Mouse (Mus musculus) liver, embryonic 11.5 days (tissue): ENCODE results near the gene Rapgef1. TPM values are rescaled to one million over a fixed set of nuclear protein-coding genes. Genes with fewer than 3 reads are reported as not detected.
A peak's percentile ranks its signal among the peaks of the same experiment; 100 is the strongest.

ENCODE experiments used
- ATAC-seq: fragments of 200-750 bp; cut with Nextera tagmentation; replicated peaks from 2 replicates; pipeline ENCODE4 v1.8.0; 2017; ENCODE audit warnings: moderate number of reproducible peaks, mild to moderate bottlenecking, moderate TSS enrichment, moderate library complexity; ENCODE audit not compliant: low FRiP score
- DNase-seq: peaks from one replicate; pipeline ENCODE4 v3.0.0-alpha.2; 2017; ENCODE audit warnings: low spot score
- H3K27ac ChIP-seq: fragments of 300-500 bp; sonication (generic); 2 replicates; pipeline ENCODE4 v1.5.1; 2014; ENCODE audit warnings: mild to moderate bottlenecking, low read depth, low read length, control low read depth
- H3K27me3 ChIP-seq: fragments of 300-500 bp; sonication (generic); replicated peaks from 2 replicates; pipeline ENCODE4 v1.6.1; 2014; ENCODE audit warnings: low read length, mixed read lengths; ENCODE audit not compliant: control insufficient read depth, insufficient read depth
- H3K36me3 ChIP-seq: fragments of 300-500 bp; sonication (generic); 2 replicates; pipeline ENCODE4 v1.6.1; 2014; ENCODE audit warnings: mild to moderate bottlenecking, low read length, moderate library complexity, mixed read lengths; ENCODE audit not compliant: control insufficient read depth, insufficient read depth
- H3K4me1 ChIP-seq: fragments of 300-500 bp; sonication (generic); replicated peaks from 2 replicates; pipeline ENCODE4 v1.6.1; 2014; ENCODE audit warnings: low read length, mixed read lengths; ENCODE audit not compliant: control insufficient read depth, insufficient read depth
- H3K4me2 ChIP-seq: fragments of 300-500 bp; sonication (generic); 2 replicates; pipeline ENCODE4 v1.6.1; 2014; ENCODE audit warnings: mild to moderate bottlenecking, control low read depth, moderate library complexity
- H3K4me3 ChIP-seq: fragments of 300-500 bp; sonication (generic); 2 replicates; pipeline ENCODE4 v1.5.1; 2014; ENCODE audit warnings: low read depth, low read length, control low read depth
- H3K9ac ChIP-seq: fragments of 300-500 bp; sonication (generic); 2 replicates; pipeline ENCODE4 v1.6.1; 2014; ENCODE audit warnings: low read depth, low read length, control low read depth
- H3K9me3 ChIP-seq: fragments of 300-500 bp; sonication (generic); 2 replicates; pipeline ENCODE4 v1.6.1; 2016; ENCODE audit warnings: low read length, inconsistent platforms, mixed read lengths; ENCODE audit not compliant: control insufficient read depth
- WGBS: fragments of 180-500 bp; shearing (Covaris S2); extraction: QIAGEN DNeasy Blood & Tissue Kit; methylation state at CpG from one replicate; pipeline ENCODE4 v1.1.7; 2014; 5-methylcytosine and 5-hydroxymethylcytosine counted together
- polyA plus RNA-seq: library from polyadenylated mRNA; unstranded; fragments of >200 nt; fragmentation: Nextera tagmentation; extraction: Ambion mirVana; gene quantifications from 2 replicates; pipeline ENCODE4 v1.2.1, GENCODE M21; 2014

Rapgef1 gene
- polyA plus RNA-seq, 1 experiment from 2014 or later: 16.5 TPM

DNA sequence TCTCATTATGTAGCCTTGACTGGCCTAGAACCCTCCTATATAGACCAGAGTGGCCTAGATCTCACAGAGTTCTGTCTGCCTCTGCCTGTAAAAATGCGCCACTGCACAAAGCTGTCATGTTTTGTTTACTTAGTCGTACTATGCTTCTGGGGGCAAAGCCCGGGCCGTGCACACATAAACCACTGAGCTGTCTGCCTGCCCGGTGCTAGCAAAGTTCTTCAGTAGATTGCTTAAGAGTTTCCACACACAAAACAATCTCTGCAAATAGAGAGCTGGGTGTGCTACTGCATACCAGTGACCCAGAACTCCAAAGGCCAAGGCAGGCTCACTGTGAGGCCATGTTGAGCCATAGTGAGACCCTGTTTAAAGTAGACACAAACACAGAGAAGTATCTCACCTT, 58.3 kb downstream of the Rapgef1 start:
- H3K9ac ChIP-seq: no peak overlapping the region
- 63% methylated on average over 5 of the region's 5 CpGs for WGBS
- no peak overlapping the region for H3K4me3 ChIP-seq
- no peaks in the 10 kb centered on the region for H3K36me3 ChIP-seq
- H3K27ac ChIP-seq: peak overlapping the region; percentile 45
- no peaks in the 10 kb centered on the region for H3K27me3 ChIP-seq
- no peak; the same call in 1 of the 2 replicates for ATAC-seq
- no peak overlapping the region for H3K4me2 ChIP-seq
- DNase-seq: no peak
- H3K9me3 ChIP-seq: no peaks in the 10 kb centered on the region
- peaks cover 23% of the 10 kb centered on the region for H3K4me1 ChIP-seq

DNA sequence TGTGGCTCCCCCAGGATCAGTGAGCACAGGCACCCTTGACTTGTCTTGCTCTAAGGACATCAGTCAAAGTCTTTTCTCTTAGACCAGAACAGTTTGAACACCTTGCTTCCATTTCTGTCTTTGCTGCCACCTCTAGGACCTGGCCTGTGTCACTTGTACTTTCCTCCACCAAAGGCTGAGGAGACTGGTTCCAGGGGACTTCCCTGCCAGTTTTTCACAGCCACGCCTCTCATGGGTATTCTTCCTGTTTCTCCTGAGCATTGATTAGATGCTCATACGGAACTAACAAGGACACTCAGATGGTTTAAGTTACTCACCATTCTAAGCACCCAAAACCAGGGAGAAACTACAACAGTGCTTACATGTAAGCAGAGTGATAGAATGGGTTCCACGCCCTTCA, 59.0 kb downstream of the Rapgef1 start:
- no peak overlapping the region for H3K4me3 ChIP-seq
- peaks cover 29% of the 10 kb centered on the region for H3K4me1 ChIP-seq
- H3K4me2 ChIP-seq: no peak overlapping the region
- no peaks in the 10 kb centered on the region for H3K9me3 ChIP-seq
- H3K27me3 ChIP-seq: no peaks in the 10 kb centered on the region
- H3K36me3 ChIP-seq: no peaks in the 10 kb centered on the region
- 64% methylated on average over 3 of the region's 3 CpGs for WGBS
- no peak overlapping the region for H3K9ac ChIP-seq
- ATAC-seq (no peak), DNase-seq (no peak)
- no peak overlapping the region for H3K27ac ChIP-seq

DNA sequence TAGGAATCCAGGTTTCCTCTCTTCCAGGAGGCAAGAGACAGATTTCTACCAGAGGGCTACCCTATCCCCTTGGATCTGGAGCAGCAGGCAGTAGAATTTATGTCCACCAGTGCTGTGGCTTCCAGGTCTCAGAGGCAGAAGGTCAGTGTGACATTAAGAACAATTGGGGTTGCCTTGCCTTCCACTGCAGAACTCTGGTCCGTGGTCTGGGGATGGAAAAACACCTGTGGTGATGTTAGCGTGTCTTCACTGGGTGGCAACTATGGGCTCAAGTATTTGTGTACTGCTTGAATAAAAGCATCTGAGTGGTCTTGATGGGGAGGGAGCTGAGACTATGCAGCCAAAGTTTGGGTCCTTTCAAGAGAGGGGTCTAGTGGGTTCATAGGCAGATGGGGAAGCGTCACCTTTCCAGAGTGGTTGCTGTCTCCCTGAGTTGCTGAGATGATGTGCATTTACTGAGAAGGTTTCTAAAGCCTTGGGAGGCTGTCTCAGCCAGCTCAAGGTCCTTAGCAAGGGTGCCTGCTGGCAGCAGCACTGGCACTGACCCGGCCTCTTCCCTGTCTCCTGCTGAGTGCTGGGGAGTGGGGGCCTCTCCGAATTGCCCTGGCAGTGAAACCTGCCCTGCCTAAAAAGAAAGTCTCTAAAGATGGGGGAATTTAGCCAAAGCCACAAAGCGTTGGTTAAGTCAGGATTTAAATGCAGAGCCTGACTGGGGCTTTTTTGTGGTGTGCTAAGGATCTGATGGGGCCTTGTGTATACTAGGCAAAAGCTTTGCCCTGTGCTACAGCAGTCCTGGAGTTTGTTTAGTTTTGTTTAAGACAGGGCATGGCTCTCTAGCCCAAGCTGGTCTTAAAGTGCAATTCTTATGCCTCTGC, 60.4 kb downstream of the Rapgef1 start:
- H3K27ac ChIP-seq: no peak overlapping the region
- ATAC-seq (no peak), DNase-seq (no peak)
- H3K4me2 ChIP-seq: no peak overlapping the region
- H3K36me3 ChIP-seq: no peaks in the 10 kb centered on the region
- 91% methylated on average over 6 of the region's 6 CpGs for WGBS
- no peak overlapping the region for H3K9ac ChIP-seq
- H3K27me3 ChIP-seq: no peaks in the 10 kb centered on the region
- H3K4me3 ChIP-seq: no peak overlapping the region
- H3K4me1 ChIP-seq: peaks cover 33% of the 10 kb centered on the region
- H3K9me3 ChIP-seq: no peaks in the 10 kb centered on the region

DNA sequence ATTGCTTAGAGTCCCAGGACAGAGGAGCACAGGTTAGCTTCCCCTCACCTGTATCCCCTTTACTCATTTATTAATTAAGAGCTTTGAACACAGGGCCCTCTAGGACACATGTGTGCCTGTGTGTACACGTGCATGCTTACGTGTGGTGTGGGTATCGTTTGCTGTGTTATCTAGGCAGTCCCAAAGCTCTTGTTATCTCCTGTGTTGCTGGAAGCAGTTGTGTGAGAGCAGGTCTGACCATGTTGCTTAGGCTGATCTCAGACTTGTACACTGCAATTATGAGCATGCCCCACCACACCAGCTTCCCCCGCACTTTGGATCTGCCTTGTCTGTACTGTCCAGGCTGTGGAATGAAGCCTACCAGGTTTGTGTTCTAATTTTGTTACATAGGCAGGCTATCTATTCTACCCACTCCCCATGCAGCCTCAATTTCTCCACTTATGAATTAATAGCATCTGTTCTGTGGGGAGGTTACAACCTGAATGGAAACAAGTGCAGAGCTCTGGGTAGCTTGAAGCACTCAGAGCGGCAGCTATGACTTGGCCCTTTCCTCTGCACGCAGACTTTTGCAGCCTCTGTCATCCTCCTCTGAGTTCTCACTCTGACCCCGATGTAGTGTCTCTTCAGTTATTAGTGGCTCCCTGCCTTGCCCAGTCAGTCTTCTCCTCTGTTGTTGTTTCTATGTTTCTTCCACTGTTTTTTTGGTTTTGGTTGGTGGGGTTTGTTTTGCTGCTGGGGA, 63.9 kb downstream of the Rapgef1 start:
- H3K9me3 ChIP-seq: no peaks in the 10 kb centered on the region
- no peaks in the 10 kb centered on the region for H3K27me3 ChIP-seq
- 0 out of 2 replicates have a peak overlapping the region, but pooled peaks have one; percentile 0 for H3K4me3 ChIP-seq
- DNase-seq (no peak), ATAC-seq (peak; percentile 98)
- no peak overlapping the region for H3K9ac ChIP-seq
- peaks cover 8% of the 10 kb centered on the region; the same call in 1 of the 2 replicates for H3K36me3 ChIP-seq
- H3K27ac ChIP-seq: peak overlapping the region; percentile 90
- 55% methylated on average over 7 of the region's 7 CpGs for WGBS
- H3K4me1 ChIP-seq: peaks cover 35% of the 10 kb centered on the region
- peak overlapping the region; percentile 31 for H3K4me2 ChIP-seq

DNA sequence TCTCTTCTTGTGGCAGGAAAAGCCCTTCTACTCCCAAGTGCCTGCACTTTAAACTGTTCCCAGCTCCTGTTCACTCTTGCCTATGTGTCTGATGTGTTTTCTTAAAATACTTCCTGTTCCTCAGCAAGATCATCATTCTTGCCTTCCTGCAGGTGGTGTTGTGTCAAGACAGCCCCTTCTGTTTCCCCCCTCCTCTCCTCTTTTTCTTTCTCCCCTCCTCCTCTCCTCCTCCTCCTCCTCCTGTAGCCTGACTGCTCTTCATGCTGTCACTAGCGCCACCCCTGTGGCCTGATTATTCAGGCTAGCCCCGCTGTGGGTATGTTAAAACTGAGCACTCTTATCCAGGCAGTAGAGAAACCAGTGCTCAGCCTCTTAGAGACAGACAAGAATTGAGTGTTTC, 65.0 kb downstream of the Rapgef1 start:
- Histone ChIP-seq H3K4me3 (no peak overlapping the region), H3K4me2 (no peak overlapping the region), H3K9ac (no peak overlapping the region), H3K9me3 (no peaks in the 10 kb centered on the region), H3K27me3 (no peaks in the 10 kb centered on the region), H3K27ac (peak overlapping the region; percentile 90), H3K4me1 (peaks cover 40% of the 10 kb centered on the region), H3K36me3 (peaks cover 8% of the 10 kb centered on the region; the same call in 1 of the 2 replicates)
- DNase-seq: no peak
- no peak for ATAC-seq
- 57% methylated on average over 2 of the region's 2 CpGs for WGBS

DNA sequence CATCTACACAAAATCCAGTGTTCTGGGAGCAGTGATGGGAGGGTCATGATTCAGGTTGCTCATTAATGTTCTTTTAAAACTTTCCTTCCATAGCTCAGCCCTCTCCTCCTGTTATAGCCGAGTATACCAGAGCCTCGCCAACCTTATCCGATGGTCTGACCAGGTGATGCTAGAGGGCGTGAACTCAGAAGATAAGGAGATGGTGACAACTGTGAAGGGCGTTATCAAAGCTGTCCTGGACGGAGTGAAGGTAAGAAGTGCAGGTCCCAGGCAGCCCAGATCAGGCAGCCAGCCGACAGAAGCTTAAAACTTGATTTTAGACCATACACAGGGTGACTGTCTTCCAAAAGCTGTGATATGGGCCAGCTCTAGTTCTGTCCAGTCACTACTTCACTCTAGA, 69.5 kb downstream of the Rapgef1 start:
- Histone ChIP-seq H3K9ac (no peak overlapping the region), H3K9me3 (no peaks in the 10 kb centered on the region), H3K4me2 (no peak overlapping the region), H3K27ac (no peak overlapping the region; the same call in 1 of the 2 replicates), H3K36me3 (peaks cover 22% of the 10 kb centered on the region; the same call in 1 of the 2 replicates), H3K4me1 (peaks cover 20% of the 10 kb centered on the region), H3K27me3 (no peaks in the 10 kb centered on the region), H3K4me3 (no peak overlapping the region)
- ATAC-seq (peak; percentile 45; the same call in 1 of the 2 replicates), DNase-seq (no peak)
- WGBS: 51% methylated on average over 7 of the region's 7 CpGs

DNA sequence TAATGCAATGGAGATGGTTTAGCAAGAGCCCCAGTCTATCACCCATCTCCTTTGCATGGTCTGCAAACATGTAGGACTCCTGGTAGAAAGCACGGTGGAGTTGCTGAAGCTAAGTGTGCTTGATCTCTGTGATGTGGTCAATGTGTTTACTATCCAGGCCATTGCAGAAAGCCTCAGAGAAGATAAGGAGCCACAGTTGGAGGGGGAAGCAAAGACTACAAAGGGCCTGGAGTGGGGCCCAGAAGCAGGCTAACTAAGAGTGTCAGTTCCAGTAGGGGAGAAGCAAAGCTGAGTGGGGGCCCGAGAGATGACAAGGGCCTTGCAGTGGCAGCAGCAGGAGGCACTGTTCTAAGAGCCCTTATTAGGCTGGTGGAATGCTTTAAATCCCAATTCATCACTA, 70.0 kb downstream of the Rapgef1 start:
- no peak overlapping the region; the same call in 1 of the 2 replicates for H3K27ac ChIP-seq
- peak; percentile 49 for ATAC-seq
- H3K9me3 ChIP-seq: no peaks in the 10 kb centered on the region
- DNase-seq: no peak
- WGBS: 35% methylated on average over 2 of the region's 2 CpGs
- H3K4me1 ChIP-seq: peaks cover 17% of the 10 kb centered on the region
- no peaks in the 10 kb centered on the region for H3K27me3 ChIP-seq
- H3K9ac ChIP-seq: no peak overlapping the region
- H3K4me2 ChIP-seq: no peak overlapping the region
- H3K36me3 ChIP-seq: peaks cover 25% of the 10 kb centered on the region; the same call in 1 of the 2 replicates
- H3K4me3 ChIP-seq: no peak overlapping the region

DNA sequence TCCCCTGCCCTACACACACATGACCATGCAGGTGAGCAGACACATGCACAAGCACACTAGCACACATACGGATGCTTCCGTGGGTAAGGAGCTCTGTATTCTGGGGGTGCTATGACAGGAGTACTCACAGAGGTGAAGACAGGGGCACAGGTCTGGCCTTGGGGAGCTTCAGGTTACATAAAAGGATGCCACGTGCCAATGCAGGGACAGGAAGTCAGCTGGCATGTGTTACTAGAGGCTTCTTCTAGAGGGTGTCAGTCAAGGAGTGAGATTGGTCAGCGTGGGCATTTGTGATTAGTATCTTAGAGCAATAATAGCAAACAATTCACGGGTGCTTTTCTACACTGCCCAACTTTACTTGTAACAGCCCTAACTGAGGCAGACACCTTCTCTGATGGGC, 71.5 kb downstream of the Rapgef1 start:
- no peaks in the 10 kb centered on the region for H3K9me3 ChIP-seq
- DNase-seq: no peak
- 79% methylated on average over 5 of the region's 5 CpGs for WGBS
- peaks cover 24% of the 10 kb centered on the region; the same call in 1 of the 2 replicates for H3K36me3 ChIP-seq
- H3K4me3 ChIP-seq: no peak overlapping the region
- ATAC-seq: no peak
- H3K9ac ChIP-seq: no peak overlapping the region
- no peaks in the 10 kb centered on the region for H3K27me3 ChIP-seq
- no peak overlapping the region for H3K4me2 ChIP-seq
- H3K27ac ChIP-seq: no peak overlapping the region
- H3K4me1 ChIP-seq: peaks cover 11% of the 10 kb centered on the region
